24 mouse cellular contexts compared by ENCODE assay signal in genomic region chr6:134387396-134387795, GRCm38 (mm10). TPM values are rescaled to one million over a fixed set of nuclear protein-coding genes. Genes with fewer than 3 reads are reported as not detected.
DNase-seq lines count a peak whose midpoint lies in the region; ATAC-seq and TF ChIP-seq lines count a peak whose summit lies in the region.
"Had no signal": no experiment of that assay in that cellular context is flagged by ENCODE, and none has a peak within 500 bp of the region (broad histone marks: within the 10 kb centered on the region; RNA-seq: fewer than 3 reads in every experiment).

No protein-coding gene starts in this region.

- no peak for TF ChIP-seq CTCF in stomach, postnatal 0 days (IDR thresholded peaks at IDR 0.05; ENCODE audit: low read depth)

- 89% methylated on average over 10 of the region's 10 CpGs for WGBS in midbrain, embryonic 11.5 days
- WGBS in midbrain, embryonic 14.5 days: 88% methylated on average over 10 of the region's 10 CpGs
- whole genome bisulfite sequencing in stomach, postnatal 0 days: 83% methylated on average over 10 of the region's 10 CpGs
- 88% methylated on average over 10 of the region's 10 CpGs for WGBS in kidney, embryonic 14.5 days

- no peak overlapping the region for H3K4me3 ChIP-seq in midbrain, embryonic 11.5 days (ENCODE audit: low read depth, low read length)
- H3K4me3 ChIP-seq in midbrain, embryonic 14.5 days (replicated peaks; ENCODE audit: low read depth, low read length): no peak overlapping the region
- no peak overlapping the region for H3K4me3 ChIP-seq in stomach, postnatal 0 days (ENCODE audit: low read depth, low read length)
- no peak overlapping the region for H3K4me3 ChIP-seq in kidney, embryonic 14.5 days (ENCODE audit: low read length)
- H3K4me3 ChIP-seq: embryonic facial prominence, embryonic 10.5 days; forebrain, embryonic 13.5 days; hindbrain, embryonic 15.5 days had no signal

- no peak overlapping the region for H3K9ac ChIP-seq in midbrain, embryonic 11.5 days (ENCODE audit: low read length)
- no peak overlapping the region for H3K9ac ChIP-seq in midbrain, embryonic 14.5 days (replicated peaks; ENCODE audit: low read length)
- no peak overlapping the region for H3K9ac ChIP-seq in stomach, postnatal 0 days (ENCODE audit: low read length)
- no peak overlapping the region for H3K9ac ChIP-seq in kidney, embryonic 14.5 days (ENCODE audit: low read depth, low read length)
- H3K9ac ChIP-seq: forebrain, embryonic 13.5 days; forebrain, postnatal 0 days; hindbrain, embryonic 15.5 days had no signal

- no peak overlapping the region for H3K27ac ChIP-seq in midbrain, embryonic 11.5 days (ENCODE audit: low read depth, low read length)
- H3K27ac ChIP-seq in midbrain, embryonic 14.5 days (replicated peaks; ENCODE audit: low read depth, low read length): no peak overlapping the region
- no peak overlapping the region for H3K27ac ChIP-seq in stomach, postnatal 0 days (replicated peaks)
- H3K27ac ChIP-seq in kidney, embryonic 14.5 days (ENCODE audit: low read depth, low read length): no peak overlapping the region
- H3K27ac ChIP-seq: embryonic facial prominence, embryonic 10.5 days; forebrain, embryonic 13.5 days; hindbrain, embryonic 15.5 days had no signal

- no peak for TF ChIP-seq EP300 in stomach, postnatal 0 days (optimal IDR thresholded peaks at IDR 0.05)

- H3K4me2 ChIP-seq in midbrain, embryonic 11.5 days: no peak overlapping the region
- no peak overlapping the region for H3K4me2 ChIP-seq in midbrain, embryonic 14.5 days (ENCODE audit: low read length)
- H3K4me2 ChIP-seq in stomach, postnatal 0 days (replicated peaks; ENCODE audit: low read depth): no peak overlapping the region
- no peak overlapping the region for H3K4me2 ChIP-seq in kidney, embryonic 14.5 days (replicated peaks; ENCODE audit: low read depth, low read length)
- H3K4me2 ChIP-seq: forebrain, embryonic 13.5 days; heart, embryonic 11.5 days; hindbrain, embryonic 15.5 days had no signal

- no peaks in the 10 kb centered on the region for H3K27me3 ChIP-seq in midbrain, embryonic 11.5 days (ENCODE audit: control insufficient read depth, insufficient read depth, low read length)
- no peaks in the 10 kb centered on the region for H3K27me3 ChIP-seq in midbrain, embryonic 14.5 days (ENCODE audit: control insufficient read depth, insufficient read depth, low read length)
- H3K27me3 ChIP-seq in stomach, postnatal 0 days (ENCODE audit: control insufficient read depth, insufficient read depth, low read length): no peaks in the 10 kb centered on the region
- no peaks in the 10 kb centered on the region for H3K27me3 ChIP-seq in kidney, embryonic 14.5 days (ENCODE audit: control insufficient read depth, insufficient read depth, low read length)
- H3K27me3 ChIP-seq: forebrain, embryonic 13.5 days; hindbrain, embryonic 15.5 days had no signal

- H3K4me1 ChIP-seq in midbrain, embryonic 11.5 days (ENCODE audit: control insufficient read depth, insufficient read depth, low read length): no peaks in the 10 kb centered on the region
- no peaks in the 10 kb centered on the region for H3K4me1 ChIP-seq in midbrain, embryonic 14.5 days (ENCODE audit: control insufficient read depth, insufficient read depth, low read length)
- no peaks in the 10 kb centered on the region for H3K4me1 ChIP-seq in stomach, postnatal 0 days (replicated peaks; ENCODE audit: control insufficient read depth, insufficient read depth)
- H3K4me1 ChIP-seq in kidney, embryonic 14.5 days (ENCODE audit: control insufficient read depth, insufficient read depth, low read length): no peaks in the 10 kb centered on the region
- H3K4me1 ChIP-seq: embryonic facial prominence, embryonic 10.5 days had no signal

- DNase-seq in frontal cortex, postnatal 36 days (ENCODE audit: low spot score in 2 of 2): no peak
- peak; percentile 75 for DNase-seq in midbrain, embryonic 11.5 days (ENCODE audit: low spot score, missing footprints)
- no peak for DNase-seq in midbrain, embryonic 14.5 days
- DNase-seq in adrenal gland, postnatal 36 days: peak; percentile 60 to 62
- no peak for DNase-seq in stomach, postnatal 0 days (ENCODE audit: low spot score)
- DNase-seq: B cell, adult 2 months; cerebellum, adult 18-20 months; cerebellum, adult 9-11 months; cerebellum, postnatal 36 days; forebrain, postnatal 0 days; gastrocnemius, postnatal 36 days; heart, adult 18-20 months; kidney, adult 8-10 months had no signal

- no peaks in the 10 kb centered on the region for H3K36me3 ChIP-seq in midbrain, embryonic 11.5 days (ENCODE audit: control insufficient read depth, insufficient read depth, low read length)
- no peaks in the 10 kb centered on the region for H3K36me3 ChIP-seq in midbrain, embryonic 14.5 days (ENCODE audit: control insufficient read depth, insufficient read depth, low read length)
- no peaks in the 10 kb centered on the region for H3K36me3 ChIP-seq in stomach, postnatal 0 days (ENCODE audit: control insufficient read depth, insufficient read depth, low read length)
- H3K36me3 ChIP-seq in kidney, embryonic 14.5 days (ENCODE audit: control insufficient read depth, insufficient read depth, low read length): no peaks in the 10 kb centered on the region
- H3K36me3 ChIP-seq: embryonic facial prominence, embryonic 10.5 days; G1E; hindbrain, embryonic 15.5 days had no signal

- no peaks in the 10 kb centered on the region for H3K9me3 ChIP-seq in midbrain, embryonic 11.5 days (ENCODE audit: control insufficient read depth, low read length)
- H3K9me3 ChIP-seq in midbrain, embryonic 14.5 days (ENCODE audit: control insufficient read depth, low read length): no peaks in the 10 kb centered on the region
- H3K9me3 ChIP-seq in stomach, postnatal 0 days (ENCODE audit: control insufficient read depth, low read length): no peaks in the 10 kb centered on the region
- no peaks in the 10 kb centered on the region for H3K9me3 ChIP-seq in kidney, embryonic 14.5 days (ENCODE audit: control insufficient read depth, low read length)
- H3K9me3 ChIP-seq: embryonic facial prominence, embryonic 10.5 days; forebrain, embryonic 13.5 days; G1E; hindbrain, embryonic 15.5 days had no signal

- ATAC-seq in frontal cortex, adult (ENCODE audit: low TSS enrichment): peak; percentile 18; the same call in 1 of the 2 replicates
- no peak for ATAC-seq in midbrain, embryonic 11.5 days (ENCODE audit: low FRiP score)
- no peak for ATAC-seq in midbrain, embryonic 14.5 days (ENCODE audit: low FRiP score, low TSS enrichment)
- ATAC-seq in stomach, postnatal 0 days (ENCODE audit: low FRiP score, low TSS enrichment): no peak
- ATAC-seq in kidney, embryonic 14.5 days (ENCODE audit: low FRiP score, low TSS enrichment): no peak
- ATAC-seq: CD4-positive, CD25-positive, alpha-beta regulatory T cell, adult 4 months; forebrain, embryonic 13.5 days; forebrain, postnatal 0 days; intestine, embryonic 16.5 days had no signal

RNA-seq across cellular contexts. Expression of gene Bcl2l14, which starts 8.7 kb away (rescaled TPM):
- not detected in 2 replicates for polyA plus RNA-seq in midbrain, embryonic 11.5 days (2014; fragmentation: Nextera tagmentation; extraction: Ambion mirVana)
- not detected in 2 replicates for polyA plus RNA-seq in midbrain, embryonic 14.5 days (2014; fragmentation: Nextera tagmentation; extraction: Ambion mirVana)
- total RNA-seq in adrenal gland, postnatal 36 days (2021): not detected
- 27.4 and 29.6 TPM in 2 replicates for polyA plus RNA-seq in stomach, postnatal 0 days (2015; fragmentation: Nextera tagmentation; extraction: Ambion mirVana)
- 8.8 and 9.9 TPM in 2 replicates for polyA plus RNA-seq in kidney, embryonic 14.5 days (2014; fragmentation: Nextera tagmentation; extraction: Ambion mirVana)
- total RNA-seq: forebrain, postnatal 0 days; gastrocnemius, adult 8-10 months; gastrocnemius, postnatal 36 days; heart, adult 18-20 months; heart, postnatal 25 days had no signal
- polyA plus RNA-seq: forebrain, embryonic 13.5 days; forebrain, postnatal 0 days; G1E had no signal

Comparison
In these comparisons a context has a peak if more than half of its experiments do, and no peak if none do; other contexts are left out.
1. DNase-seq: peak in midbrain, embryonic 11.5 days (single experiment) and adrenal gland, postnatal 36 days (2 of 2); none in frontal cortex, postnatal 36 days (0 of 2), midbrain, embryonic 14.5 days (single experiment) and stomach, postnatal 0 days (single experiment).